Mouse (Mus musculus) spleen, adult 2 months (tissue): ENCODE measurements around the gene Cdhr2.

ENCODE experiments used
- CTCF ChIP-seq: fragments of 200-500 bp; IDR thresholded peaks from 2 replicates; pipeline ENCODE4 v1.5.1; 2011; ENCODE audit warnings: mild to moderate bottlenecking, inconsistent platforms; ENCODE audit not compliant: insufficient read depth, insufficient read length, insufficient replicate concordance; ENCODE audit errors: extremely low read depth
- POLR2A ChIP-seq: fragments of 200-500 bp; IDR thresholded peaks from 2 replicates; pipeline ENCODE4 v1.6.1; 2011; ENCODE audit warnings: low read depth, low read length, inconsistent platforms

- TF ChIP-seq CTCF (no peak), POLR2A (no peak)
These were observed 9.6 kb downstream of the Cdhr2 start for GRCm38 (mm10) chr13:54710866-54711265.
